Mouse (Mus musculus) lung, embryonic 15.5 days (tissue): ENCODE measurements at regions not wholly inside any gene's neighbourhood (a gene's known extent, or its start where the extent isn't known, plus 50 kb on each side); places are given as distances from the start of the nearest gene placed in this dataset.

ENCODE experiments used
- ATAC-seq: fragments of 200-750 bp; cut with Nextera tagmentation; 2 replicates; pipeline ENCODE4 v1.8.0; 2017; ENCODE audit warnings: moderate number of reproducible peaks, borderline replicate concordance; ENCODE audit not compliant: low FRiP score, low TSS enrichment; ENCODE audit errors: extremely low read depth
- H3K27ac ChIP-seq: fragments of 300-500 bp; sonication (generic); 2 replicates; pipeline ENCODE4 v1.5.1; 2015; ENCODE audit warnings: moderate library complexity, mild to moderate bottlenecking, inconsistent platforms
- H3K27me3 ChIP-seq: fragments of 300-500 bp; sonication (generic); 2 replicates; pipeline ENCODE4 v1.6.1; 2015; ENCODE audit warnings: inconsistent platforms
- H3K36me3 ChIP-seq: fragments of 300-500 bp; sonication (generic); 2 replicates; pipeline ENCODE4 v1.6.1; 2015; ENCODE audit warnings: inconsistent platforms
- H3K4me1 ChIP-seq: fragments of 300-500 bp; sonication (generic); 2 replicates; pipeline ENCODE4 v1.6.1; 2015; ENCODE audit warnings: inconsistent platforms
- H3K4me2 ChIP-seq: fragments of 300-500 bp; sonication (generic); 2 replicates; pipeline ENCODE4 v1.6.1; 2015; ENCODE audit warnings: inconsistent platforms, mild to moderate bottlenecking, moderate library complexity
- H3K4me3 ChIP-seq: fragments of 300-500 bp; sonication (generic); 2 replicates; pipeline ENCODE4 v1.5.1; 2015; ENCODE audit warnings: mild to moderate bottlenecking, inconsistent platforms
- H3K9ac ChIP-seq: fragments of 300-500 bp; sonication (generic); 2 replicates; pipeline ENCODE4 v1.6.1; 2015; ENCODE audit warnings: inconsistent platforms
- H3K9me3 ChIP-seq: fragments of 300-500 bp; sonication (generic); 2 replicates; pipeline ENCODE4 v1.6.1; 2016; ENCODE audit warnings: inconsistent platforms
- WGBS: fragments of 180-500 bp; shearing (Covaris S2); methylation state at CpG from one replicate; pipeline ENCODE4 v1.1.7; 2015; 5-methylcytosine and 5-hydroxymethylcytosine counted together

DNA sequence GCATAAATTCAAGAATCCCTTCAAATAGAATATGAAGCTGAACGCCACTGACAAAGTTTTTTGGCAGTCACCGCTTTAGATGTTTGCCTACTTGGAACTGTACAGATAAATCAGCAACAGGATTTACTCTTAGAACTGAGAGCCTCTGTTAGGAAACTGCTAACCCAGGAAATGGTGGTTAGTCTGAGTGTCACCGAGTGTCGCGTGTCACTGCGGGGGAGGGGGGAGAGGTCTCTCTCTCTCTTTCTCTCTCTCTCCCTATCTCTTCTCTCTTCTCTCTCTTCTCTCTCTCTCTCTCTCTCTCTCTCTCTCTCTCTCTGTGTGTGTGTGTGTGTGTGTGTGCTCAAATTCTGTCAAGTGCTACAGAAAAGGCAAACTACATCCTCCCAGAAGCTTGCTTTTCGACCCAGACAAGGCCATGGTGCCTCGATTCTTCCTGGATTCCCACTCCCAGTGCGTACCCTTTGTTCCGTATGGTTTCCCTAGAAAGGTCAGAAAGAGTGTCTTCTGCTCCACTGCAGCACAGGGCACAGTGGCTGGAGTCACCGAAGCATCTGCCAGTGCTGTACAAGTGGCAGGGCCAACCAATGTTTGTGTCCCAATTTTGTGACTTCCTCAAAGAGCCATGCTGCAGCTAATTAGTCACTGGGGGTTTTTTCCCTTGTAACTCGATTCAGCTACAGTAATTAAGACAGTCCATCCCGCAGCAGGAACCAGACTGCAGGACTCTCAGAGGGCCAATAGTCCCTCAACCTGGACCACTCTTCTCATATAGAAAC lies 87.0 kb downstream of the Cog6 start:
- WGBS = 60% methylated on average over 13 of the region's 13 CpGs
- no peak for ATAC-seq

DNA sequence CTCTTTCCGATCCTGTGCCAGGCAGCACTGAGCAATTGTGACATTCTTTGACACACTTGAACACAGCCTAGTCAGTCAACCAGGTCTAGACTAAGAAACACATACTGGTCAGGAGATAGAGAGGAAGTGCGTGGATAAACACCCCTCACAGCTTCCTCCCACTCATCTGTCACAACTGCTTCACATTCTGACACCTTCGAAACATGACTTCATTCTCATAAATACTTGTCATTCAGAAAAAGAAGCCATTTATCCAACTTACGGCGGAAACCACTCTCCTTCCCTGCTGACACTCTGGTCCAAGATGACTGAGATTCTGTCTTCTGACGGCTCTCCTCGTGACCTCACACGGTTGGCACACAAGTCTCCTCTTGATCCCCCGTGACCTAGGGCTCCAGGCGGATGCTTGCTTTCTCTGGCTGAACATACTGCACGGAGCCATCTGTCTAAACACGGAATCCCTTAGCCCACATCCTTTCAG lies 89.6 kb downstream of the Cog6 start:
- no peak overlapping the region for H3K4me3 ChIP-seq

More for the DNA sequence above, 87.0 kb downstream of the Cog6 start:
- Histone ChIP-seq H3K4me1 (peaks cover 9% of the 10 kb centered on the region; the same call in 1 of the 2 replicates), H3K36me3 (no peaks in the 10 kb centered on the region), H3K27ac (no peak overlapping the region), H3K9me3 (no peaks in the 10 kb centered on the region), H3K27me3 (no peaks in the 10 kb centered on the region), H3K4me3 (no peak overlapping the region), H3K4me2 (no peak overlapping the region), H3K9ac (no peak overlapping the region)

DNA sequence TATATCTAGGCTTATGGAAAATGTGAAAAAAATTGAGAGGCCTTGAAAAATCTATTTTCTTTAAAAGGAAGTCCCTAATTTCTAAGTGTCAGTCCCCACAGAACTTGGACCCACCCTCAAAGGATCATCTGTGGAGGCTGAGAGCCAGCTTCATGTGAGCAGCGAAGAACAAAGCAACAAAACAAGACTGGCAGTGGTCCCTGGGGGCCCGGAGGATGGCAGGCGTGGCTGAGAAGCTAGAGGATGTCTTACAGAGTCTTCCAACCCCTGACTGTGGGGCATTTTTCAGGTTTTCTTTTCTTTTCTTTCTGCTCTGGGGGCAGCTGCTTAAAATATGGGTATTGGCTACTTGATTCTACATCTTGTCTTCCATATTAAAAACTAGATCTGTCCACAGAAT lies 90.5 kb downstream of the Cog6 start:
- H3K36me3 ChIP-seq = no peaks in the 10 kb centered on the region
- ATAC-seq = no peak
- 73% methylated on average over 3 of the region's 3 CpGs for WGBS
- H3K4me1 ChIP-seq = peaks cover 9% of the 10 kb centered on the region; the same call in 1 of the 2 replicates
- no peak overlapping the region for H3K4me2 ChIP-seq
- no peak overlapping the region for H3K9ac ChIP-seq
- H3K4me3 ChIP-seq = no peak overlapping the region
- H3K27me3 ChIP-seq = no peaks in the 10 kb centered on the region
- no peak overlapping the region for H3K27ac ChIP-seq
- no peaks in the 10 kb centered on the region for H3K9me3 ChIP-seq

More for the DNA sequence above, 89.6 kb downstream of the Cog6 start:
- WGBS = 40% methylated on average over 12 of the region's 12 CpGs
- no peak for ATAC-seq
- H3K36me3 ChIP-seq = no peaks in the 10 kb centered on the region
- no peak overlapping the region for H3K4me2 ChIP-seq
- H3K4me1 ChIP-seq = peaks cover 9% of the 10 kb centered on the region; the same call in 1 of the 2 replicates
- no peak overlapping the region for H3K9ac ChIP-seq
- no peaks in the 10 kb centered on the region for H3K27me3 ChIP-seq
- no peak overlapping the region for H3K27ac ChIP-seq
- no peaks in the 10 kb centered on the region for H3K9me3 ChIP-seq

DNA sequence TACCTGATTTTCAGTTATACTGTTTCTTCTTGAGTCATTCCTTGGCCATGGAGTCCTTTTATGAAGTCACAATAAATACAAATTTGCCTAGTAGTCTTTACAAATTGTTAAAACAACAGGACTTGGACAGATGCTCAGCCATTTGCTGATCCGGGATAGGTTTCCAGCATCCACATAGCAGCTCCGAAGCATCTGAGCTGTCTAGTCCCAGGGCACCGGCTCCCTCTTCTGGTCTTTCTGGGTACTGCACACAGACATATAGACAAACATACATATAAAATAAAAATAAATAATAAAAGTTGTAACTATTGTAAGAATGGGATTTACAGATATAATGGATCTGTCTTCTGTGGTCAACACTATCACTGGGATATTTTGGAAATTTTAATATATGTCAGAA lies 91.8 kb downstream of the Cog6 start:
- Histone ChIP-seq H3K27me3 (no peaks in the 10 kb centered on the region), H3K9ac (no peak overlapping the region), H3K27ac (no peak overlapping the region), H3K9me3 (no peaks in the 10 kb centered on the region), H3K4me3 (no peak overlapping the region), H3K4me1 (peaks cover 9% of the 10 kb centered on the region; the same call in 1 of the 2 replicates), H3K36me3 (no peaks in the 10 kb centered on the region), H3K4me2 (no peak overlapping the region)
- 67% methylated on average over 3 of the region's 3 CpGs for WGBS
- ATAC-seq = no peak

DNA sequence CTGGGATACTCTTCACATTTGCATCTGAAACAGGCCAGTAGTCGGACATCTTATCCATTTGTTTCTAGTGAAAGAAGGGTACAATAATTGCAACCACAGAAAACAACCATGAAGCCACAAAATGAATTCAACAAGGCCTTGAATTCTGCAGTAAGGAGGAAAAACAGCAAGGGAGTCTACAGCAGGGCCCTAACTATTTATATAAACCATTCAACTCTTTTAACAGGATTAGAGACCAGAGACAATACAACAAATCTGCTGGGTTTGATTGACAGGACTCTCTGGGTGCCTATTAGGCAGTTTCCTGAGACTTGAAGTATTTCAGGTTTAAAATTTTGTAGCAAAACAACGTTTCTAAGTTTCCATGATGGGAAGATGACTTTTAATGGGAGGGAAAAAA lies 92.4 kb downstream of the Cog6 start:
- no peaks in the 10 kb centered on the region for H3K36me3 ChIP-seq
- H3K9ac ChIP-seq = no peak overlapping the region
- no peak for ATAC-seq
- H3K9me3 ChIP-seq = no peaks in the 10 kb centered on the region
- WGBS = 78% methylated on average over 2 of the region's 2 CpGs
- H3K4me1 ChIP-seq = peaks cover 4% of the 10 kb centered on the region; the same call in 1 of the 2 replicates
- H3K4me3 ChIP-seq = no peak overlapping the region
- H3K27ac ChIP-seq = no peak overlapping the region
- H3K27me3 ChIP-seq = no peaks in the 10 kb centered on the region
- no peak overlapping the region for H3K4me2 ChIP-seq

DNA sequence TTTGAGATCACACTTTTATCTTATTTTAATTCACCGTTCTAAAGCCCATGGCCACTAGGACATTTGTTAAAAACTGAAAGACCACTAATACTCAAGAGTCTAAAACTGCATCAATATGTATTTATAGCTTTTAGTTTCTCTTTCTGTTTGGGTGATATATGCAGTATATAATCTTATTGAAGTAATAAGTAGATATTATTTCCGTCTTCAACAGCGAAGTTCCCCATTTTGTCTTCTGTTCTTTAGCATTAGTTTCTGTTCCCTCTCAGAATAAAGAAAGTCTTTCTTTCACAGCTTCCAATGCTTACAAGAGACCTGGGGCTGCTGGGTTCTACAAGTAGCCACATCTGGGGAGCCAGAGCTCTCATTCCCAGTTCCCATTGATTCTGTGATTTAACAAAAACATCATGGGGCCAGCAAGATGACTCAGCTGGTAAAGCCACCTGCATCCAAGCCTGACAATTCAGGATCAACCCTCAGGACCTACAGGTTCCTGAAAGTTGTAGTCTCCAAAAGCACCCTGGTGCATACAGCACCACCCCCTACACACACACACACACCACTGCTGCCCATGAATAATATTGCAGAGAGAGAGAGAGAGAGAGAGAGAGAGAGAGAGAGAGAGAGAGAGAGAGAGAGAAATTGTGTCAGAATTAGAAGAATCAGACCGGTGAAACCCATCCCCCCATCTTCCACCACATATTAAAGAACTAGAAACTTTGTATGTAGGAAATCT lies 93.0 kb downstream of the Cog6 start:
- Histone ChIP-seq H3K4me1 (no peaks in the 10 kb centered on the region), H3K4me3 (no peak overlapping the region), H3K9me3 (no peaks in the 10 kb centered on the region), H3K27me3 (no peaks in the 10 kb centered on the region), H3K27ac (no peak overlapping the region), H3K9ac (no peak overlapping the region), H3K4me2 (no peak overlapping the region), H3K36me3 (no peaks in the 10 kb centered on the region)
- WGBS = 91% methylated on average over 4 of the region's 4 CpGs
- ATAC-seq = no peak

DNA sequence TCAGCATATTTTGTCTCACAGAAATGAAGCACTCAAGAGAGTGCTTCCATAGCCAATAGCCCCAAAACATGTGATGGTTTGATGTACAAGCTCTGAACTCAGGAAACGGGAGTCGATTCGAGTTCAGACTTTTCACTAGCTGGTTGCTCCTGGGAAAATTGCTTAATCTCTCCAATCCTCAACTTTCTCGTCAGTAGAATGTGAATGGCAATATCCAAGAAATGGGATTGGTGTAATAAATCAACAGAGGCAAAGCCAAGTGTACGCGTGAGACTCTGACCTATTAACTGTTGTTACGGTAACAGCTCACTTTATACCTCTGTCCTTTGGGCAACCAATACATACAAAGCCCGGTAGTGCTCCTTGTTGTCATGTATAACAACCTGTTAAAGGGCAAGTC lies 94.6 kb downstream of the Cog6 start:
- Histone ChIP-seq H3K9me3 (no peaks in the 10 kb centered on the region), H3K4me2 (no peak overlapping the region), H3K27me3 (no peaks in the 10 kb centered on the region), H3K4me1 (no peaks in the 10 kb centered on the region), H3K9ac (no peak overlapping the region), H3K4me3 (no peak overlapping the region), H3K36me3 (no peaks in the 10 kb centered on the region), H3K27ac (no peak overlapping the region)
- no peak for ATAC-seq
- 84% methylated on average over 8 of the region's 8 CpGs for WGBS

DNA sequence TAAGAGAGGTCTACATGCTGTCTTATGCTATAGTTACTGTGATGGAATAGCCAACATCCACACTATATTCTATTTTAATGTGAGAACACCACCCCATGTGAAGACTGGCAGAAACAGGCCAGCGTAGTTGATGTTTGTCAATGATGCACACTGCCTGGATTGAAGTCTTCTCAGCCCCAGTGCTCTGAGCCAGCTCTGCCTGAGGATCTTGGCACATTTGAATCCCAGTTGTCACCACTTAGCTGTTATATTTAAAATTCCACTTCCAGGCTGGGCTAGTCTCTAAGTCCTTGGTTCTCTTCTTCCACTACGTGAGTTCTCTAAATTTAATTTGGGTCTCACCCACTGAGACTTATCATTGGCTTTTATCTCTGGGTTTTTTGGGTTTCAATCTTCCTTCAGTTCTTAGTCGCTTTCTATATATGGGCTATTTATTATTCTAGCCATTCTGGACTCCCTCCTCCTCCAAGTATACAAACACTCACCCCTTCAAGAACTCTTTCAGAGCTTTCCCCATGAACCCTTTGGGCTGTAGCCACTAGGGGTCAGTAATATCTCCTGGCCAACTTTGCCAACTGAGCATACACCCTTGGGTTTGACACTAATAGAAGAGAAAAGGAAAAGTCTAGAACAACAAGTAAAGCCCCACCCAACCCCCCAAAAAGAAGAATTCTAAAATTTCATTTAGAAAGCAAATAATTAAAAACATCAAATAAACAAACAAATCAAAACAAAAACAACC lies 110.0 kb downstream of the Cog6 start:
- no peaks in the 10 kb centered on the region for H3K9me3 ChIP-seq
- H3K4me3 ChIP-seq = no peak overlapping the region
- H3K9ac ChIP-seq = no peak overlapping the region
- ATAC-seq = no peak
- no peaks in the 10 kb centered on the region for H3K4me1 ChIP-seq
- H3K27ac ChIP-seq = no peak overlapping the region
- H3K4me2 ChIP-seq = no peak overlapping the region
- H3K36me3 ChIP-seq = no peaks in the 10 kb centered on the region
- H3K27me3 ChIP-seq = no peaks in the 10 kb centered on the region
- 87% methylated on average over 3 of the region's 3 CpGs for WGBS

DNA sequence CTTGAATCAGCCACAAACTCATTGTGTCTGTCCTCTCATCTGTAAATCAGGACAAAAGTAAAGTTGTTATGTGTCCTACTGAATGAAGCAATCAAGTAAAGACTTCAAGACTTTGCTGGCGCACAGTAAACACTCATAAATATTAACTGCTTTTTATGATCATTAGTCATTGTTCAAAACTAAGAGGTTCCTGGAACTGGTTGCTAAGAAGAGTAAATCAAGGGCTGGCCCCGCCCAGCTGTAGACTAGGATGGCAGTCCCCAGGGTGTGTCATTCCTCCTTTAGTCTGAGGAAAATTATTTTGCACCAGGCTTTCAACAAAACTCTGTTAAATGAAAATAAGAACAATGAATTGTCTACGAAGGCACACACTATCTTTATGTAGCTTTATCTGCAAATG lies 113.0 kb downstream of the Cog6 start:
- Histone ChIP-seq H3K9me3 (no peaks in the 10 kb centered on the region), H3K27ac (no peak overlapping the region), H3K4me3 (no peak overlapping the region), H3K4me1 (no peaks in the 10 kb centered on the region), H3K36me3 (no peaks in the 10 kb centered on the region), H3K9ac (no peak overlapping the region), H3K4me2 (no peak overlapping the region), H3K27me3 (no peaks in the 10 kb centered on the region)
- 86% methylated on average over 3 of the region's 3 CpGs for WGBS
- no peak for ATAC-seq

DNA sequence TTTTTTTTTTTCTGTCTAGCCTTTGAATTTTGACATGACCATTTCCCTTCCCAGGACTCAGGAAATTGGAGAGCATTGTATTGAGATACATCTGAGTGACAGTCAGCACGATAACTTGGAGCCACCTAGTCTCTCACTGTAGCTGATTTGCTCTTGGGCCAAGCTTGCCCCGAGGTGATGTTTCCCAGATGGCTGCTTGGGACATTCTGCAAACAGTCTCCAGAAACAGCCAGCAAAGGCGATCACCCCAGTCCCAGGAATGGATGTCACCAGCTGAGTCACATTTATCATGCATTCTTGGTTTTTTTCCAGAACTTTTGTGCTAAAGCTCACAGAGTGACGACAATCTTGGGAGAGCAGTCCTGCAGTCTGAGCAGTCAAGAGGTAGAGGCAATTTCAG lies 119.4 kb downstream of the Cog6 start:
- ATAC-seq = peak; percentile 55; the same call in 1 of the 2 replicates
- Histone ChIP-seq H3K4me3 (no peak overlapping the region), H3K4me2 (no peak overlapping the region), H3K27me3 (no peaks in the 10 kb centered on the region), H3K9me3 (no peaks in the 10 kb centered on the region), H3K4me1 (peaks cover 13% of the 10 kb centered on the region; the same call in 1 of the 2 replicates), H3K27ac (no peak overlapping the region), H3K9ac (no peak overlapping the region), H3K36me3 (no peaks in the 10 kb centered on the region)
- WGBS = 26% methylated on average over 4 of the region's 4 CpGs

DNA sequence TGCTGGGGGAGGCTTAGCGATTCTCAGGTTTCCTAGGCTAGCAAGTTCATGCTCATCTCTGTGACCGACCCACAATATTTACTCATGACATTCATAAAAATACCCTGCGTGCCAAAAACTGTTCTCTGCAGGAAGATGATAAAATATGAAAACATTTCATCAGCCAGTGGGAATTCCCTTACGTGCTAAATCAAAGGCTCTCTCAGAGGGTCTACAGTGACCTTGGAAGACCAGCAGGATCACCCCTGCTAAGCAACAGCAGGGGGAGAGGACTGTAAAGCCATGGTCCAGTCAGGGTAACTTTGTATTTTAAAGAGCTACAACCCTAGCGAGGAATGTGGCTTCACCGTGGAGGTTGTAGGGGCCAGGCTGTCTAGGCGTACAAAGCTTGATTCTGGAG lies 120.6 kb downstream of the Cog6 start:
- WGBS = 66% methylated on average over 7 of the region's 7 CpGs
- ATAC-seq = no peak

More for the DNA sequence above, 120.6 kb downstream of the Cog6 start:
- no peaks in the 10 kb centered on the region for H3K9me3 ChIP-seq
- no peak overlapping the region for H3K9ac ChIP-seq
- H3K27ac ChIP-seq = no peak overlapping the region
- no peak overlapping the region for H3K4me2 ChIP-seq
- no peaks in the 10 kb centered on the region for H3K36me3 ChIP-seq
- H3K27me3 ChIP-seq = no peaks in the 10 kb centered on the region
- no peak overlapping the region for H3K4me3 ChIP-seq
- peaks cover 13% of the 10 kb centered on the region; the same call in 1 of the 2 replicates for H3K4me1 ChIP-seq
